In the genomic region with DNA sequence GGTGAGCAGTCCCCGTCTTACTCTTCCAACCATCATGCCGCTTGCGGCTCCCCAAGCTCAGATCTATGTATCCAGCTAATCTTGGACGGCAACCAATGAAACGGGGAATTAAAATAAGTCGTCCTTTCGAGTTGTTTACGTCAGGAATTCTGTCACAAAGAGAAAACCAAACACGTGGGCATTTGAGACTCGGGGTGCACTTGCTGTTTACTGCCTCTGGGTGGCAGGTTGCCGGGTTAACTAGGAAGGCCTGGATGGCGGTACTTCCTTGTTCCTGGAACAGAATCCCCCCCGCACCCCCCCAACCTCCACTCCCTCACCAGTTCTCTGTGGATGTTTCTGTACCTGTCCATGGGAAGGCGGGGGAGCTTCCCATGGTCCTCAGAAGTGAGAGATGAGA, we compare ENCODE assay signal across 8 mouse cellular contexts. TPM values are rescaled to one million over a fixed set of nuclear protein-coding genes. Genes with fewer than 3 reads are reported as not detected.
DNase-seq lines count a peak whose midpoint lies in the region; ATAC-seq lines count a peak whose summit lies in the region.
"Had no signal": no experiment of that assay in that cellular context is flagged by ENCODE, and none has a peak within 500 bp of the region (broad histone marks: within the 10 kb centered on the region; RNA-seq: fewer than 3 reads in every experiment).

No protein-coding gene starts in this region.

- H3K4me2 ChIP-seq in hindbrain, embryonic 12.5 days (replicated peaks), result no peak overlapping the region
- H3K4me2 ChIP-seq in liver, embryonic 13.5 days, result peak overlapping the region; percentile 12; the same call in 1 of the 2 replicates
- H3K4me2 ChIP-seq: limb, embryonic 15.5 days had no signal

- H3K27ac ChIP-seq in hindbrain, embryonic 10.5 days, result no peak overlapping the region
- H3K27ac ChIP-seq in hindbrain, embryonic 12.5 days, result no peak overlapping the region
- H3K27ac ChIP-seq in liver, embryonic 13.5 days, result no peak overlapping the region
- H3K27ac ChIP-seq: limb, embryonic 15.5 days had no signal

- peak; percentile 12 for DNase-seq in hindbrain, embryonic 10.5 days (ENCODE audit: low spot score)
- DNase-seq in A20 (ENCODE audit: low read depth, low spot score), result peak; percentile 80
- peak; percentile 87 for DNase-seq in MEL-GATA-1-ER (ENCODE audit: extremely low read depth, low read depth)
- no peak for DNase-seq in liver, embryonic 13.5 days
- no peak for DNase-seq in T-cell, adult 2 months (ENCODE audit: low spot score)
- no peak for DNase-seq in layer of hippocampus, adult 11-12 months (ENCODE audit: low spot score)

- no peaks in the 10 kb centered on the region for H3K36me3 ChIP-seq in hindbrain, embryonic 10.5 days
- no peaks in the 10 kb centered on the region for H3K36me3 ChIP-seq in hindbrain, embryonic 12.5 days
- H3K36me3 ChIP-seq in liver, embryonic 13.5 days, result no peaks in the 10 kb centered on the region
- H3K36me3 ChIP-seq: limb, embryonic 15.5 days had no signal

- peaks cover 11% of the 10 kb centered on the region for H3K4me1 ChIP-seq in hindbrain, embryonic 10.5 days (replicated peaks)
- no peaks in the 10 kb centered on the region for H3K4me1 ChIP-seq in hindbrain, embryonic 12.5 days
- no peaks in the 10 kb centered on the region for H3K4me1 ChIP-seq in liver, embryonic 13.5 days (replicated peaks)
- H3K4me1 ChIP-seq: limb, embryonic 15.5 days had no signal

- WGBS in hindbrain, embryonic 10.5 days, result 52% methylated on average over 14 of the region's 14 CpGs
- 51% methylated on average over 14 of the region's 14 CpGs for WGBS in hindbrain, embryonic 12.5 days
- WGBS in liver, embryonic 13.5 days (ENCODE audit: insufficient replicate concordance), result 33% methylated on average over 14 of the region's 14 CpGs

- H3K9ac ChIP-seq in hindbrain, embryonic 12.5 days, result no peak overlapping the region
- H3K9ac ChIP-seq in liver, embryonic 13.5 days, result no peak overlapping the region
- H3K9ac ChIP-seq: limb, embryonic 15.5 days had no signal

- no peaks in the 10 kb centered on the region for H3K9me3 ChIP-seq in hindbrain, embryonic 10.5 days
- H3K9me3 ChIP-seq in hindbrain, embryonic 12.5 days (replicated peaks), result no peaks in the 10 kb centered on the region
- no peaks in the 10 kb centered on the region for H3K9me3 ChIP-seq in liver, embryonic 13.5 days (replicated peaks)
- H3K9me3 ChIP-seq: limb, embryonic 15.5 days had no signal

- H3K27me3 ChIP-seq in hindbrain, embryonic 10.5 days (ENCODE audit: insufficient read depth, poor library complexity, severe bottlenecking), result no peaks in the 10 kb centered on the region
- H3K27me3 ChIP-seq in hindbrain, embryonic 12.5 days, result no peaks in the 10 kb centered on the region
- H3K27me3 ChIP-seq in liver, embryonic 13.5 days, result no peaks in the 10 kb centered on the region
- H3K27me3 ChIP-seq: limb, embryonic 15.5 days had no signal

- H3K4me3 ChIP-seq in hindbrain, embryonic 10.5 days, result no peak overlapping the region
- no peak overlapping the region for H3K4me3 ChIP-seq in hindbrain, embryonic 12.5 days
- H3K4me3 ChIP-seq in liver, embryonic 13.5 days (replicated peaks), result no peak overlapping the region
- H3K4me3 ChIP-seq: limb, embryonic 15.5 days had no signal

- ATAC-seq in hindbrain, embryonic 12.5 days (ENCODE audit: low FRiP score), result no peak
- ATAC-seq in liver, embryonic 13.5 days (ENCODE audit: low read depth), result no peak

RNA-seq across cellular contexts. Expression of a gene that starts 36.4 kb away (rescaled TPM):
- 39.2 and 39.9 TPM in 2 replicates for polyA plus RNA-seq in hindbrain, embryonic 10.5 days (2016; fragmentation: Nextera tagmentation; extraction: Ambion mirVana)
- polyA plus RNA-seq in hindbrain, embryonic 12.5 days (2016; fragmentation: Nextera tagmentation; extraction: Ambion mirVana), result 47.6 and 48.7 TPM in 2 replicates
- 13.5 and 16.1 TPM in 2 replicates for polyA plus RNA-seq in liver, embryonic 13.5 days (2015; fragmentation: Nextera tagmentation; extraction: Ambion mirVana)

Comparison
In these comparisons a context has a peak if more than half of its experiments do, and no peak if none do; other contexts are left out.
1. DNase-seq: peak in hindbrain, embryonic 10.5 days (single experiment), A20 (single experiment) and MEL-GATA-1-ER (single experiment); none in liver, embryonic 13.5 days (single experiment), T-cell, adult 2 months (single experiment) and layer of hippocampus, adult 11-12 months (single experiment).